Mouse (Mus musculus): ENCODE measurements around the gene Sema5a.

Sema5a gene

GRCm38 (mm10) chr15:32247281-32247680, 2.7 kb downstream of the Sema5a start:
- no peak for DNase-seq (ENCODE audit: low read depth, low spot score)

GRCm38 (mm10) chr15:32254806-32255205, 10.2 kb downstream of the Sema5a start:
- DNase-seq (ENCODE audit: low read depth, low spot score) = no peak

GRCm38 (mm10) chr15:32257340-32257739, 12.7 kb downstream of the Sema5a start:
- no peak for DNase-seq (ENCODE audit: low read depth, low spot score)

GRCm38 (mm10) chr15:32257886-32258319, 13.3 kb downstream of the Sema5a start:
- no peak for DNase-seq (ENCODE audit: low read depth, low spot score)

- DNase-seq (ENCODE audit: low read depth, low spot score) = no peak
These were observed 14.9 kb downstream of the Sema5a start for GRCm38 (mm10) chr15:32259362-32260096.

- DNase-seq (ENCODE audit: low read depth, low spot score) = no peak
These were observed 16.3 kb downstream of the Sema5a start for GRCm38 (mm10) chr15:32260942-32261341.

GRCm38 (mm10) chr15:32263651-32264050, 19.0 kb downstream of the Sema5a start:
- no peak for DNase-seq (ENCODE audit: low read depth, low spot score)

GRCm38 (mm10) chr15:32264822-32265377, 20.3 kb downstream of the Sema5a start:
- no peak for DNase-seq (ENCODE audit: low read depth, low spot score)

- DNase-seq (ENCODE audit: low read depth, low spot score) = no peak
These were observed 20.8 kb downstream of the Sema5a start for GRCm38 (mm10) chr15:32265378-32265934.

GRCm38 (mm10) chr15:32266122-32266820, 21.7 kb downstream of the Sema5a start:
- no peak for DNase-seq (ENCODE audit: low read depth, low spot score)

GRCm38 (mm10) chr15:32270106-32270505, 25.5 kb downstream of the Sema5a start:
- DNase-seq (ENCODE audit: low read depth, low spot score) = no peak

GRCm38 (mm10) chr15:32273925-32274324, 29.3 kb downstream of the Sema5a start:
- DNase-seq (ENCODE audit: low read depth, low spot score) = no peak

- no peak for DNase-seq (ENCODE audit: low read depth, low spot score)
These were observed 30.4 kb downstream of the Sema5a start for GRCm38 (mm10) chr15:32275020-32275419.

- DNase-seq (ENCODE audit: low read depth, low spot score) = no peak
These were observed 34.0 kb downstream of the Sema5a start for GRCm38 (mm10) chr15:32278600-32278999.

- no peak for DNase-seq (ENCODE audit: low read depth, low spot score)
These were observed 36.8 kb downstream of the Sema5a start for GRCm38 (mm10) chr15:32281374-32281773.

- DNase-seq (ENCODE audit: low read depth, low spot score) = no peak
These were observed 40.1 kb downstream of the Sema5a start for GRCm38 (mm10) chr15:32284688-32285087.

- no peak for DNase-seq (ENCODE audit: low read depth, low spot score)
These were observed 41.7 kb downstream of the Sema5a start for GRCm38 (mm10) chr15:32286296-32286695.

GRCm38 (mm10) chr15:32288480-32288879, 43.9 kb downstream of the Sema5a start:
- DNase-seq (ENCODE audit: low read depth, low spot score) = no peak

GRCm38 (mm10) chr15:32291000-32291399, 46.4 kb downstream of the Sema5a start:
- DNase-seq (ENCODE audit: low read depth, low spot score) = no peak

- DNase-seq (ENCODE audit: low read depth, low spot score) = no peak
These were observed 51.9 kb downstream of the Sema5a start for GRCm38 (mm10) chr15:32296523-32296922.

GRCm38 (mm10) chr15:32297266-32297665, 52.7 kb downstream of the Sema5a start:
- DNase-seq (ENCODE audit: low read depth, low spot score) = no peak

- DNase-seq (ENCODE audit: low read depth, low spot score) = no peak
These were observed 53.9 kb downstream of the Sema5a start for GRCm38 (mm10) chr15:32298525-32298924.

All from embryo, embryonic 11.5 days (tissue).